Mouse (Mus musculus): ENCODE data around the gene Ldah. TPM values are rescaled to one million over a fixed set of nuclear protein-coding genes. Genes with fewer than 3 reads are reported as not detected.

Gene Ldah
- polyA plus RNA-seq, 1 experiment from 2014 or later: 70.1 TPM

DNA sequence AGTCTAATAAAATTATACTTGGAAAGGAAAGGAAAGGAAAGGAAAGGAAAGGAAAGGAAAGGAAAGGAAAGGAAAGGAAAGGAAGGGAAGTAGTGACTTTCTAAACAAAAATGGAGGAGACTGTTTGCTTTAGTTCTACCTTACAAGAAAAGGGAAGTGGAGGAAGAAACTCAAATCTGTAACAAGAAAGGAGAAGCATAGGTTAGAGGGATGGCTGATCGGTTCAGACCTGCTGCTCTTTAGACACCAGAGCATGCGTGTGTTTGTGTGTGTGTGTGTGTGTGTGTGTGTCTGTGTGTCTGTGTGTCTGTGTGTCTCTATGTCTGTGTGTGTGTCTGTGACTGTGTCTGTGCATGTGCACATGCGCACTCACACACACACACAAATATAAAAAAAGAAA lies 23.2 kb downstream of the Ldah start:
- 97% methylated on average over 3 of the region's 3 CpGs for WGBS
- no peak overlapping the region for H3K4me2 ChIP-seq

DNA sequence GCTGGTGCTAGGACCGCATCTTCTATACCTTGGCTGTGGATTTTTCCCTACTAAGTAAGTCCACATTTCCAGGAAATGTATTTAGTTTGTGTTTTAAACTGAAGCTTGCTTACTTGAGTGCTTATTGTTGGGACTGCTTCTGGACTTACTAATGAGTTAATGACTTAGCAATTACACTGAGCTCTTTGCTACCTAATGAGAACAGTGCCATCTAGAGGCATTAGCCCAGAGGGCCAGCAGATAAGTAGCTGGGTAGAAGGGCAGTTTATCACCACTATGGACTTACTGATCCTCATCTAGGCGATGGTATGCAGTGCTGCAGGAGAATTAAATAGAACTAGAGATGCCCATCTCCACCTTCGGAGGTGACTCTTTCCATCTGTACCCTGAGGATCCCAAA lies 24.8 kb downstream of the Ldah start:
- Histone ChIP-seq H3K4me3 (replicated peaks) (no peak overlapping the region), H3K9me3 (replicated peaks) (no peaks in the 10 kb centered on the region), H3K27me3 (replicated peaks) (no peaks in the 10 kb centered on the region), H3K4me2 (no peak overlapping the region), H3K36me3 (peaks cover 5% of the 10 kb centered on the region; the same call in 1 of the 2 replicates), H3K4me1 (no peaks in the 10 kb centered on the region), H3K9ac (replicated peaks) (no peak overlapping the region), H3K27ac (replicated peaks) (no peak overlapping the region)
- WGBS: 85% methylated on average over 3 of the region's 3 CpGs
- no peak for ATAC-seq (ENCODE audit: low FRiP score)

More for the DNA sequence above, 23.2 kb downstream of the Ldah start:
- H3K4me3 ChIP-seq (replicated peaks): no peak overlapping the region
- ATAC-seq (ENCODE audit: low FRiP score): no peak
- no peaks in the 10 kb centered on the region for H3K27me3 ChIP-seq (replicated peaks)
- no peaks in the 10 kb centered on the region for H3K9me3 ChIP-seq (replicated peaks)
- H3K27ac ChIP-seq (replicated peaks): no peak overlapping the region
- no peak overlapping the region for H3K9ac ChIP-seq (replicated peaks)
- H3K4me1 ChIP-seq: no peaks in the 10 kb centered on the region
- H3K36me3 ChIP-seq: peaks cover 5% of the 10 kb centered on the region; the same call in 1 of the 2 replicates

DNA sequence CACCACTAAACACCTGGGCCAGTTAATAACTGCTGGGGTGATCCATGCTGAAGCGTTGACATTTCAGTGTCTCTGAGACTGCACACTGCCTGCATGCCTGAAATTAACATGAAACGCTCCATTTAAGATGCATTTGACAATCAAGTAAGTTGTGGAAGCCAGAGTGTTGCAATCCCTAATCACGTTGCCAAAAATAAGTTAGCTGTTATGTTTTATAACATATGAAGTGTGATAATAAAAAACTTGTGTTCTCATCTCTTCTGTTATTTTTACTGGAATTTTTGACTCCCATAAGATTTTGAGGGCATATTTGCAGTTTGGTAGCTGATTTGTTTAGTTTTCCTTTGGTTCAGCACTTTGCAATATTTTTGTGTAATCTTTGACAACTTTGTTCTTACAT lies 34.3 kb downstream of the Ldah start:
- Histone ChIP-seq H3K9ac (replicated peaks) (no peak overlapping the region), H3K27ac (replicated peaks) (no peak overlapping the region), H3K27me3 (replicated peaks) (no peaks in the 10 kb centered on the region), H3K36me3 (peaks cover 4% of the 10 kb centered on the region), H3K9me3 (replicated peaks) (no peaks in the 10 kb centered on the region), H3K4me3 (replicated peaks) (no peak overlapping the region), H3K4me1 (no peaks in the 10 kb centered on the region), H3K4me2 (no peak overlapping the region)
- WGBS: 80% methylated on average over 3 of the region's 3 CpGs
- no peak for ATAC-seq (ENCODE audit: low FRiP score)

DNA sequence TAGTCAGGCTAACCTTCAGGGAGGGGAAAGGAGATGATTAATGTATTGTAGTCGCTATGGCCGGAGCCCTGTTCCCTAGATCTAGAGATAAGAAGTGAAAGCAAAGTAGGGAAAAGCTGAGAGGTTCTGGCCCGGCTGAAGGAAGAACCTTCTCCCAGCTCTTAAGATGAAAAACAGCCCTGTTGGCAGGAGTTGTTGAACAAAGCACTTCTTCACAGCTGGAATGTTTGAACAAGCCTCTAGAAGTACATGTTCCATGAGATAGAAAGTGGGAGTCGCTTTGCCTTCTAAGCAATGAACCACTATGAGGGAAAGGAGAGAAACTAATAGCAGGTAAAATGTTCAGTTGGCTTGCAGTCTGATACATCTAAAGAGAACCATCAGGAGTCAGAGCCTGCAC lies 36.8 kb downstream of the Ldah start:
- Histone ChIP-seq H3K27ac (replicated peaks) (no peak overlapping the region), H3K9ac (replicated peaks) (no peak overlapping the region), H3K27me3 (replicated peaks) (no peaks in the 10 kb centered on the region), H3K9me3 (replicated peaks) (no peaks in the 10 kb centered on the region), H3K4me1 (no peaks in the 10 kb centered on the region), H3K4me3 (replicated peaks) (no peak overlapping the region), H3K4me2 (no peak overlapping the region), H3K36me3 (no peaks in the 10 kb centered on the region)
- no peak for ATAC-seq (ENCODE audit: low FRiP score)
- WGBS: 86% methylated on average over 4 of the region's 4 CpGs

DNA sequence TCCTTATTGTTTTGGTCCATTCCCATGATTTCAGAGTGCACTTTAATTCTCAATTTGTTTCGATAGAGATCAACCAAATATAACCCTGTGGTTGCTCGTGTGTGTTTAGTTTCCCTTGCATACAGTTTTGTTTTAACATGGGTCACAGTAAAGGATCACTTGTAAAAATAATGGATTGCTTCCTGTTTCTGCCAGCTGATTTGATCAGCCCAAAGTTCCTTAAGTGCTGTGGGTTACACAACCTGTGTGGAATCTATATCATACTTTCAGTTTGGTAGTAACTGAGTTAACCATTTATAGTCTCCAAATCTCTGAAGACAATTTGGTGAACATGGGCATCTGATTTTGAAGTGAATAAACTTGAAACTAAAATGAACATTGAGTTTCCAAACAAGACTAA lies 52.4 kb downstream of the Ldah start:
- 82% methylated on average over 2 of the region's 2 CpGs for WGBS
- Histone ChIP-seq H3K27ac (replicated peaks) (no peak overlapping the region), H3K36me3 (no peaks in the 10 kb centered on the region), H3K9me3 (replicated peaks) (no peaks in the 10 kb centered on the region), H3K4me2 (no peak overlapping the region), H3K9ac (replicated peaks) (no peak overlapping the region), H3K27me3 (replicated peaks) (no peaks in the 10 kb centered on the region), H3K4me1 (peaks cover 3% of the 10 kb centered on the region; the same call in 1 of the 2 replicates), H3K4me3 (replicated peaks) (no peak overlapping the region)
- ATAC-seq (ENCODE audit: low FRiP score): no peak

DNA sequence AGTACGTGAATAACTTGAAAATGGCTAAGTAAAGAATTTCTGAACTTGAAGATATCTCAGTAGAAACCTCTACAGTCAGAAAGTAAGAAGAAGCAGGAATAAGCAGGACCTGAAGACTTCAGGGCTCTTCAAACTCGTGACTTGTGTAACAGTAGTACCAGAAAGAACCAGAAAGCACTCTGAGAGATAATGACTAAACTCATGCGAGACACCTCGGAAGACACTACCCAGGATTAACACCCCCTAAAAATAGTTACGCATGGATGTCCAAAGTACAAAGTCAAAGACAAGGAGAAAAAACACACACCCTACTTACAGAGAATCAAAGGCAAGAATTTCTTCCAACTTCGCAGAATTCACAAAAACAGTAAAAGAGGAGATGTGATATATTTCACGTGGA lies 58.4 kb downstream of the Ldah start:
- WGBS: 96% methylated on average over 7 of the region's 7 CpGs

DNA sequence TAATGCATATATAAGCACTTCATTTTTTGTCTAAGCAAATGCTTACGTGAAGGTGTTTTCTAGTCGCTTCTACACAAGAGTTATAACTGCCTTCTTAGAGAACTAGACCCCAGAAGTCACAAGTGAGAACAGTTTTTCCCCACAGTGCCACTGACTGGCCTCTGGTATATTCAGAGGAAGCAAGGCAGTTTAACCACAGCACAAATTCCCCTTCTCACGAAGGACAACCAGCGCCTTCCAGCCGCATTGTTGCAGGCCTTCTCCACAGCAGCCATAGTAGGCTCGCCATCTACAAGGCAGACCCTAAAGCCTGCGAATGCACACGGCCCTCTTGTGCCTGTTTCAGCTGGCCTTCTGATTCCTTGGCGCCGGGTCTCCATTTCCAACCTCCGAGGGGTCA lies 61.7 kb downstream of the Ldah start:
- H3K4me1 ChIP-seq: no peaks in the 10 kb centered on the region
- no peaks in the 10 kb centered on the region for H3K9me3 ChIP-seq (replicated peaks)
- H3K4me2 ChIP-seq: no peak overlapping the region
- no peak for ATAC-seq (ENCODE audit: low FRiP score)
- H3K9ac ChIP-seq (replicated peaks): no peak overlapping the region
- no peaks in the 10 kb centered on the region for H3K36me3 ChIP-seq
- 95% methylated on average over 11 of the region's 11 CpGs for WGBS
- no peak overlapping the region for H3K4me3 ChIP-seq (replicated peaks)
- no peaks in the 10 kb centered on the region for H3K27me3 ChIP-seq (replicated peaks)
- no peak overlapping the region for H3K27ac ChIP-seq (replicated peaks)

More for the DNA sequence above, 58.4 kb downstream of the Ldah start:
- Histone ChIP-seq H3K36me3 (no peaks in the 10 kb centered on the region), H3K27me3 (replicated peaks) (no peaks in the 10 kb centered on the region), H3K27ac (replicated peaks) (no peak overlapping the region), H3K9ac (replicated peaks) (no peak overlapping the region), H3K4me2 (no peak overlapping the region), H3K4me1 (peaks cover 3% of the 10 kb centered on the region; the same call in 1 of the 2 replicates), H3K9me3 (replicated peaks) (no peaks in the 10 kb centered on the region), H3K4me3 (replicated peaks) (no peak overlapping the region)
- ATAC-seq (ENCODE audit: low FRiP score): no peak

DNA sequence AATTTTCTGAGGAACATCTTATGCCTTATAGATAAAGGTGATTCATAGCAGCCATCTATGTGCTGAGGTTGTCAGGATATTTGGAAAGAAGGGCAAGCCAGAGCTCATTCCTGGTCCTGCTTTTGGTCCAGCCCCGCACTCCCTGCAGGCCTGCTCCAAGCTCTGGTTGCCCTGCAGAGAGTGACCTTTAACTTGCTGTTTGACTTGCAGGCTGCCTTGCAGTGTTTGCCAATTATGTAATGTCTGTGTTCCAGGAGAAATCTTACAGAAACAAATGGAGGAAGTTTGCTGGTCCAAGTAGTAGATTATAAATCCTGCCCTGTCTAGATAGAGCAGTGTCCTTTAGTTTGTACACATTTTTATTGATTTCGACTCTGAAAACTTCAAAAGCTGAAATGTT lies 63.5 kb downstream of the Ldah start:
- H3K9ac ChIP-seq (replicated peaks): no peak overlapping the region
- H3K36me3 ChIP-seq: 0 out of 2 replicates have a peak, but pooled peaks cover 2% of the 10 kb centered on the region
- H3K9me3 ChIP-seq (replicated peaks): no peaks in the 10 kb centered on the region
- no peak for ATAC-seq (ENCODE audit: low FRiP score)
- H3K4me3 ChIP-seq (replicated peaks): no peak overlapping the region
- no peaks in the 10 kb centered on the region for H3K27me3 ChIP-seq (replicated peaks)
- H3K4me1 ChIP-seq: no peaks in the 10 kb centered on the region
- no peak overlapping the region for H3K27ac ChIP-seq (replicated peaks)
- WGBS: 92% methylated on average over 2 of the region's 2 CpGs
- no peak overlapping the region for H3K4me2 ChIP-seq

DNA sequence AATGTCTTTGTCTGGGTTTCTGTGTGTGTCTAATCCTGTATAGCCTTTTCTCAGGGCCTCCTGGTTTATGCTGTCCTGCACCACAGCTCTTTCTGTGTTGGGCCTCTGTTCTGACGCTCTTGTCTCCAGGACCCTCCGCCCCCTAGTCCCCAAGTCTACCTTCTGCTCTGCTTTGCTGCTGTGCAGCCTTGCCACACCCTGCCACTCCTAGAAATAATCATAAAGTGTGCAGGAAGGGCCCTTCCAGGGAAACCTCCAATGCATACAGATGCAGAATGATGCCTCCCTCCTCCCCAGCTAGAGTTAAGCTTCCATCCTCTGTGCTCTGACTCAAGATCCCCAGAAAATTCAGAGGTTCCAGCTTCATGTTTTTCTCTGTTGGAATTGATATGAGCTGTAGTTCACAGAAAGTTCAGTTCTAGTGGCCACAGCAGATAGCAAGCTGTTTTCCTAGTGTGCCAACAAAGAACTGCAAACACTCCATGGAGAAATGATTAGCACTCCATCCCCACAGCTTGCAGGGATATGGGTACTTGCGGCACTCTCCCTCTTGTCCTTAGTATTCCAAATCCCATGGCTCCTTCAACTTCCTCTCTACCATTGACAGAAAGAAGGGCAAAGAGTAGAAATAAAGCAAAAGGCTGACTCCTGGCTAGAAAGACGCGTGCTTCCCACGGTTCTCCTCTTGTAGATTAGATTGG lies 65.7 kb downstream of the Ldah start:
- WGBS: 94% methylated on average over 6 of the region's 6 CpGs
- no peak overlapping the region for H3K9ac ChIP-seq (replicated peaks)
- no peak overlapping the region for H3K27ac ChIP-seq (replicated peaks)
- ATAC-seq (ENCODE audit: low FRiP score): no peak
- peaks cover 9% of the 10 kb centered on the region; the same call in 1 of the 2 replicates for H3K36me3 ChIP-seq
- no peak overlapping the region for H3K4me2 ChIP-seq
- H3K4me1 ChIP-seq: no peaks in the 10 kb centered on the region
- no peaks in the 10 kb centered on the region for H3K9me3 ChIP-seq (replicated peaks)
- no peaks in the 10 kb centered on the region for H3K27me3 ChIP-seq (replicated peaks)
- no peak overlapping the region for H3K4me3 ChIP-seq (replicated peaks)

DNA sequence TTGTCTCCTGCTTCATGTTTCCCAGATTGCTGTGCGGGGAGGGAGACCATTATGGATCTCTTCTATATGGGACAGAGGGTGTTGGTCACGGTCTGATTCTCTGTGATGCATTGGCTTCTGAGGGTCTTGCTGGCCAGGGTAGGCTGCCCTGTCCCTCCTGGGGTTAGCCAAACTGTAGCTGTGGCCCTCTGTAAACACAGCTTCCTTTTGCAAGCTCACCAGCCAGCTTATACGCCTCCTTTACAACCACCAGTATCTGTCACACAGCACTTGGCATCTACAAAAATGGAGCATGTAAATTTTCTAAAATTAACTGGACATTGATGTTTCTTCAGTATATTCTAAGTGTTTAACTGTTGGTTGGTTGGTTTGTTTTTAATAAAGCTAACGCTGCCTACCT lies 67.5 kb downstream of the Ldah start:
- no peak for ATAC-seq (ENCODE audit: low FRiP score)
- Histone ChIP-seq H3K36me3 (peaks cover 15% of the 10 kb centered on the region; the same call in 1 of the 2 replicates), H3K27ac (replicated peaks) (no peak overlapping the region), H3K4me1 (no peaks in the 10 kb centered on the region), H3K9me3 (replicated peaks) (no peaks in the 10 kb centered on the region), H3K4me2 (no peak overlapping the region), H3K4me3 (replicated peaks) (no peak overlapping the region), H3K27me3 (replicated peaks) (no peaks in the 10 kb centered on the region), H3K9ac (replicated peaks) (no peak overlapping the region)
- WGBS: 83% methylated on average over 4 of the region's 4 CpGs

DNA sequence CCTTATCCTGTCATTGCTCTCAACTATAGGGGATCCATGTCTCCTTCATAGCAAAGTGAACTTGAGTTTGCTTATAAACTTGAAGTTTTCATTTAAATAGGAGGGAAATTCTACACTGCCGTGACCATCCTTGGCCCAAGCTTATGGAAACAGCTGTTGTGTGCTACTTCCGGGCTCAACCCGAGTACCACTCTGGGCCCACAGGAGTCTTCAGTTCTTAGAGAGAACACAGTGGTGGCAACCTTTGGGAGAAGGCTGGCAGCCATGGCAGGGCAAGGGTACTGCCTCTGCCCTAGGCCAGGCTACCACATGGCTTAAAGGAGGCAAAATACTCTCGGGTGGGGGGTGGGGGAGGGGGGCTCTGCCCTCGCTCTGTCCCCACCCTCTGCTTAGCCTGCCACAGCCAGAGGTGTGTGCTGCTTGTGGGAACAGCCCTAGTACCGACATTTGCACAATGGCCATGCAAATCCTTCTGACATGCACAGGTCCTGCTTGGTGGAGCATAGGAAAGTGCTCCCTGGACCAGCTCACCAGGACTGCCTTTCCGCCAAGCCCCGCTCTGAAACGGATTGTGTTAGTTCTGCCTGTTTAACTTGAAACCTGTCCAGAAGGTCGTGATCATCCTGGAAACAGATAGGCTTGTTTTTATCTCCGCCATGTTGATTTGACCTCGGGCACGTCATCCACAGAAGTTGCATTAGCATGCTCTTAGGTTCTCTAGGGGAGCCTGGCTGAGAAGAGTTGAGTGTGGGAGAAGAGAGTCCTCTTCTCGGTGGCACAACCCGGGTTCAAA lies 73.5 kb downstream of the Ldah start:
- Histone ChIP-seq H3K4me3 (replicated peaks) (no peak overlapping the region), H3K27me3 (replicated peaks) (no peaks in the 10 kb centered on the region), H3K36me3 (peaks cover 21% of the 10 kb centered on the region; the same call in 1 of the 2 replicates), H3K4me1 (no peaks in the 10 kb centered on the region), H3K27ac (replicated peaks) (no peak overlapping the region), H3K4me2 (no peak overlapping the region), H3K9me3 (replicated peaks) (no peaks in the 10 kb centered on the region), H3K9ac (replicated peaks) (no peak overlapping the region)
- ATAC-seq (ENCODE audit: low FRiP score): no peak
- 88% methylated on average over 15 of the region's 15 CpGs for WGBS

DNA sequence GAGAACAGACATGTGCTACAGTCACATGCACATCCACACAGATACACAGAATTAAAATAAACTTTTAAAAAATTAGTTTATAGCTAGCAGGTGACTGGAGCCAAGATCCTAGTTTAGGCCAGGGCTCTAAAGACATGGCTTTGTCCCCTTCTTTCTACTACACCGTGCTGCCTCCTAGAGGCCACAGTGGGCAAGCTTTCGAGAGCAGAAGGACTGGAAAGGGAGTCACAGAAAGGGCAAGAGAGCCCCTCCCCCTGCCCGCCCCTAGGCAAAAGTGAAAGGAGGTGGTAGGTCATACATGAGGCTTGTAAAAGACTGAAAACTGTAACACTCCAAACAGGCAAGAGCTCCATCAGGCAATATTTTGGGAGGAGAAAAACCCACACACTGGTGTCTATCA lies 80.1 kb downstream of the Ldah start:
- Histone ChIP-seq H3K27ac (replicated peaks) (no peak overlapping the region), H3K4me1 (peaks cover 11% of the 10 kb centered on the region), H3K36me3 (0 out of 2 replicates have a peak, but pooled peaks cover 8% of the 10 kb centered on the region), H3K4me3 (replicated peaks) (no peak overlapping the region), H3K9me3 (replicated peaks) (no peaks in the 10 kb centered on the region), H3K4me2 (no peak overlapping the region), H3K9ac (replicated peaks) (no peak overlapping the region), H3K27me3 (replicated peaks) (no peaks in the 10 kb centered on the region)
- WGBS: 67% methylated on average over 3 of the region's 3 CpGs
- no peak for ATAC-seq (ENCODE audit: low FRiP score)
